Mouse (Mus musculus) midbrain, embryonic 12.5 days (tissue): ENCODE measurements around the gene Rplp2. TPM values are rescaled to one million over a fixed set of nuclear protein-coding genes. Genes with fewer than 3 reads are reported as not detected.

ENCODE experiments used
- ATAC-seq: fragments of 200-750 bp; cut with Nextera tagmentation; 2 replicates; pipeline ENCODE4 v1.8.0; 2017; ENCODE audit warnings: low read depth, moderate TSS enrichment, moderate library complexity; ENCODE audit not compliant: low FRiP score
- H3K27ac ChIP-seq: fragments of 300-500 bp; sonication (generic); replicated peaks from 2 replicates; pipeline ENCODE4 v1.5.1; 2016; ENCODE audit warnings: mild to moderate bottlenecking
- H3K27me3 ChIP-seq: fragments of 300-500 bp; sonication (generic); 2 replicates; pipeline ENCODE4 v1.6.1; 2016; ENCODE audit warnings: mild to moderate bottlenecking
- H3K36me3 ChIP-seq: fragments of 300-500 bp; sonication (generic); 2 replicates; pipeline ENCODE4 v1.6.1; 2016
- H3K4me1 ChIP-seq: fragments of 300-500 bp; sonication (generic); 2 replicates; pipeline ENCODE4 v1.6.1; 2016
- H3K4me2 ChIP-seq: fragments of 300-500 bp; sonication (generic); replicated peaks from 2 replicates; pipeline ENCODE4 v1.6.1; 2016; ENCODE audit warnings: mild to moderate bottlenecking, moderate library complexity
- H3K4me3 ChIP-seq: fragments of 300-500 bp; sonication (generic); 2 replicates; pipeline ENCODE4 v1.5.1; 2016; ENCODE audit warnings: mild to moderate bottlenecking
- H3K9ac ChIP-seq: fragments of 300-500 bp; sonication (generic); replicated peaks from 2 replicates; pipeline ENCODE4 v1.6.1; 2016; ENCODE audit warnings: mild to moderate bottlenecking, moderate library complexity
- H3K9me3 ChIP-seq: fragments of 300-500 bp; sonication (generic); 2 replicates; pipeline ENCODE4 v1.6.1; 2016; ENCODE audit warnings: mild to moderate bottlenecking
- WGBS: fragments of 180-500 bp; shearing (Covaris S2); methylation state at CpG from one replicate; pipeline ENCODE4 v1.1.7; 2016; 5-methylcytosine and 5-hydroxymethylcytosine counted together
- polyA plus RNA-seq: library from polyadenylated mRNA; unstranded; fragments of >200 nt; fragmentation: Nextera tagmentation; extraction: Ambion mirVana; gene quantifications from 2 replicates; pipeline ENCODE4 v1.2.1, GENCODE M21; 2016

The Rplp2 gene
- polyA plus RNA-seq, 1 experiment from 2014 or later, result 899 TPM

GRCm38 (mm10) chr7:141472226-141472625 lies 25.1 kb downstream of the Rplp2 start:
- Histone ChIP-seq H3K4me2 (no peak overlapping the region), H3K36me3 (peaks cover 32% of the 10 kb centered on the region), H3K4me1 (peaks cover 58% of the 10 kb centered on the region)

GRCm38 (mm10) chr7:141472763-141473162 lies 25.6 kb downstream of the Rplp2 start:
- H3K27me3 ChIP-seq, result peaks cover 24% of the 10 kb centered on the region
- no peak for ATAC-seq
- peaks cover 32% of the 10 kb centered on the region for H3K36me3 ChIP-seq
- H3K9me3 ChIP-seq, result no peaks in the 10 kb centered on the region
- 94% methylated on average over 6 of the region's 6 CpGs for WGBS
- H3K4me3 ChIP-seq, result no peak overlapping the region
- peaks cover 55% of the 10 kb centered on the region for H3K4me1 ChIP-seq
- no peak overlapping the region for H3K4me2 ChIP-seq
- no peak overlapping the region for H3K27ac ChIP-seq
- no peak overlapping the region for H3K9ac ChIP-seq

More at GRCm38 (mm10) chr7:141472226-141472625, 25.1 kb downstream of the Rplp2 start:
- 86% methylated on average over 6 of the region's 6 CpGs for WGBS
- no peak overlapping the region for H3K4me3 ChIP-seq
- H3K27me3 ChIP-seq, result peaks cover 18% of the 10 kb centered on the region
- no peak overlapping the region for H3K9ac ChIP-seq
- H3K27ac ChIP-seq, result no peak overlapping the region
- no peaks in the 10 kb centered on the region for H3K9me3 ChIP-seq
- no peak for ATAC-seq

- Histone ChIP-seq H3K36me3 (peaks cover 32% of the 10 kb centered on the region), H3K4me1 (peaks cover 41% of the 10 kb centered on the region), H3K27ac (no peak overlapping the region), H3K9ac (peak overlapping the region; percentile 78), H3K4me2 (peak overlapping the region; percentile 93), H3K9me3 (no peaks in the 10 kb centered on the region), H3K4me3 (peak overlapping the region; percentile 87), H3K27me3 (peaks cover 31% of the 10 kb centered on the region)
- no peak for ATAC-seq
- 14% methylated on average over 5 of the region's 5 CpGs for WGBS
These were observed 27.0 kb downstream of the Rplp2 start for GRCm38 (mm10) chr7:141474160-141474559.

- ATAC-seq, result peak; percentile 82
- peaks cover 35% of the 10 kb centered on the region for H3K27me3 ChIP-seq
- peak within 1 kb of the TSS; percentile 86 for H3K27ac ChIP-seq
- peak within 1 kb of the TSS; percentile 78 for H3K9ac ChIP-seq
- H3K9me3 ChIP-seq, result no peaks in the 10 kb centered on the region
- peaks cover 30% of the 10 kb centered on the region for H3K4me1 ChIP-seq
- H3K4me3 ChIP-seq, result peak within 1 kb of the TSS; percentile 87
- WGBS, result under 1% methylated on average over 86 of the region's 87 CpGs
- peaks cover 25% of the 10 kb centered on the region for H3K36me3 ChIP-seq
- H3K4me2 ChIP-seq, result peak within 1 kb of the TSS; percentile 93
These were observed 28.0 kb downstream of the Rplp2 start, which contains the start of the genes Polr2l and Tspan4 for GRCm38 (mm10) chr7:141475011-141475804. Polr2l (minus strand) TSS chr7:141475132. Tspan4 (plus strand) TSS chr7:141475240.

- Histone ChIP-seq H3K9me3 (no peaks in the 10 kb centered on the region), H3K4me2 (peak overlapping the region; percentile 93), H3K9ac (peak overlapping the region; percentile 78), H3K4me3 (peak overlapping the region; percentile 87), H3K36me3 (peaks cover 19% of the 10 kb centered on the region), H3K4me1 (peaks cover 30% of the 10 kb centered on the region), H3K27me3 (peaks cover 41% of the 10 kb centered on the region), H3K27ac (0 out of 2 replicates have a peak overlapping the region, but pooled peaks have one; percentile 86)
- ATAC-seq, result no peak
- 1% methylated on average over 11 of the region's 12 CpGs for WGBS
These were observed 28.6 kb downstream of the Rplp2 start for GRCm38 (mm10) chr7:141475805-141476158.

- peaks cover 13% of the 10 kb centered on the region for H3K36me3 ChIP-seq
- ATAC-seq, result 0 out of 2 replicates have a peak, but pooled peaks have one; percentile 24
- H3K27ac ChIP-seq, result no peak overlapping the region
- H3K27me3 ChIP-seq, result peaks cover 47% of the 10 kb centered on the region
- WGBS, result 2% methylated on average over 17 of the region's 17 CpGs
- peaks cover 37% of the 10 kb centered on the region for H3K4me1 ChIP-seq
- H3K9me3 ChIP-seq, result no peaks in the 10 kb centered on the region
- H3K4me3 ChIP-seq, result peak overlapping the region; percentile 87
- H3K9ac ChIP-seq, result peak overlapping the region; percentile 17; the same call in 1 of the 2 replicates
- H3K4me2 ChIP-seq, result peak overlapping the region; percentile 93
These were observed 29.2 kb downstream of the Rplp2 start for GRCm38 (mm10) chr7:141476226-141476980.

- no peak overlapping the region for H3K27ac ChIP-seq
- H3K4me2 ChIP-seq, result peak overlapping the region; percentile 93
- 0 out of 2 replicates have a peak overlapping the region, but pooled peaks have one; percentile 87 for H3K4me3 ChIP-seq
- peaks cover 42% of the 10 kb centered on the region for H3K4me1 ChIP-seq
- H3K27me3 ChIP-seq, result peaks cover 53% of the 10 kb centered on the region
- H3K9ac ChIP-seq, result no peak overlapping the region
- ATAC-seq, result no peak
- no peaks in the 10 kb centered on the region for H3K9me3 ChIP-seq
- peaks cover 9% of the 10 kb centered on the region for H3K36me3 ChIP-seq
- WGBS, result 27% methylated on average over 7 of the region's 7 CpGs
These were observed 29.8 kb downstream of the Rplp2 start for GRCm38 (mm10) chr7:141476981-141477370.

GRCm38 (mm10) chr7:141477578-141478269 lies 30.6 kb downstream of the Rplp2 start:
- Histone ChIP-seq H3K9ac (no peak overlapping the region), H3K36me3 (peaks cover 2% of the 10 kb centered on the region), H3K4me1 (peaks cover 50% of the 10 kb centered on the region), H3K4me2 (no peak overlapping the region), H3K27me3 (peaks cover 61% of the 10 kb centered on the region), H3K4me3 (no peak overlapping the region), H3K9me3 (no peaks in the 10 kb centered on the region), H3K27ac (no peak overlapping the region)
- 69% methylated on average over 4 of the region's 4 CpGs for WGBS
- no peak for ATAC-seq

- Histone ChIP-seq H3K4me1 (peaks cover 52% of the 10 kb centered on the region), H3K36me3 (no peaks in the 10 kb centered on the region), H3K9me3 (no peaks in the 10 kb centered on the region), H3K27me3 (peaks cover 66% of the 10 kb centered on the region), H3K4me2 (no peak overlapping the region), H3K4me3 (no peak overlapping the region), H3K27ac (no peak overlapping the region), H3K9ac (no peak overlapping the region)
- 80% methylated on average over 5 of the region's 5 CpGs for WGBS
- no peak for ATAC-seq
These were observed 31.1 kb downstream of the Rplp2 start for GRCm38 (mm10) chr7:141478270-141478748.

GRCm38 (mm10) chr7:141480842-141481497 lies 33.8 kb downstream of the Rplp2 start:
- Histone ChIP-seq H3K27me3 (peaks cover 72% of the 10 kb centered on the region), H3K4me2 (peak overlapping the region; percentile 92), H3K9ac (peak overlapping the region; percentile 64), H3K9me3 (no peaks in the 10 kb centered on the region), H3K4me1 (peaks cover 33% of the 10 kb centered on the region), H3K36me3 (no peaks in the 10 kb centered on the region), H3K4me3 (peak overlapping the region; percentile 68), H3K27ac (no peak overlapping the region)
- ATAC-seq, result peak; percentile 57
- WGBS, result 9% methylated on average over 10 of the region's 10 CpGs
